Mouse (Mus musculus) forelimb bud, embryonic 11.5 days (tissue): ENCODE measurements at regions not wholly inside any gene's neighbourhood (a gene's known extent, or its start where the extent isn't known, plus 50 kb on each side); places are given as distances from the start of the nearest gene placed in this dataset.

Experiments
- DNase-seq: peaks from one replicate; pipeline ENCODE4 v3.0.0-alpha.2; 2012; ENCODE audit warnings: low read depth, low spot score

GRCm38 (mm10) chr15:70489548-70489947 lies 3344.8 kb upstream of the Gm6569 start:
- DNase-seq, result no peak

GRCm38 (mm10) chr15:70507046-70507818 lies 3327.1 kb upstream of the Gm6569 start:
- peak; percentile 0 for DNase-seq

GRCm38 (mm10) chr15:70520551-70520950 lies 3313.8 kb upstream of the Gm6569 start:
- DNase-seq, result no peak

GRCm38 (mm10) chr15:70554773-70555582 lies 3279.4 kb upstream of the Gm6569 start:
- DNase-seq, result no peak

- DNase-seq, result no peak
These were observed 3278.8 kb upstream of the Gm6569 start for GRCm38 (mm10) chr15:70555583-70555894.

GRCm38 (mm10) chr15:70594295-70594694 lies 3240.1 kb upstream of the Gm6569 start:
- no peak for DNase-seq

GRCm38 (mm10) chr15:70600762-70601489 lies 3233.4 kb upstream of the Gm6569 start:
- no peak for DNase-seq

GRCm38 (mm10) chr15:70605251-70605650 lies 3229.1 kb upstream of the Gm6569 start:
- no peak for DNase-seq

GRCm38 (mm10) chr15:70606896-70607295 lies 3227.5 kb upstream of the Gm6569 start:
- no peak for DNase-seq

GRCm38 (mm10) chr15:70618131-70618674 lies 3216.2 kb upstream of the Gm6569 start:
- DNase-seq, result no peak

- no peak for DNase-seq
These were observed 3193.3 kb upstream of the Gm6569 start for GRCm38 (mm10) chr15:70641051-70641552.

GRCm38 (mm10) chr15:70644447-70645202 lies 3189.7 kb upstream of the Gm6569 start:
- DNase-seq, result no peak

- DNase-seq, result no peak
These were observed 3158.8 kb upstream of the Gm6569 start for GRCm38 (mm10) chr15:70675549-70675948.

GRCm38 (mm10) chr15:70704547-70704946 lies 3129.8 kb upstream of the Gm6569 start:
- DNase-seq, result no peak

GRCm38 (mm10) chr15:70713736-70714135 lies 3120.6 kb upstream of the Gm6569 start:
- no peak for DNase-seq

GRCm38 (mm10) chr15:70727361-70727885 lies 3106.9 kb upstream of the Gm6569 start:
- no peak for DNase-seq

- DNase-seq, result no peak
These were observed 3106.4 kb upstream of the Gm6569 start for GRCm38 (mm10) chr15:70727956-70728355.

- DNase-seq, result no peak
These were observed 3090.1 kb upstream of the Gm6569 start for GRCm38 (mm10) chr15:70744239-70744638.

GRCm38 (mm10) chr15:70764045-70764444 lies 3070.3 kb upstream of the Gm6569 start:
- DNase-seq, result no peak

- no peak for DNase-seq
These were observed 3069.8 kb upstream of the Gm6569 start for GRCm38 (mm10) chr15:70764513-70764912.

GRCm38 (mm10) chr15:70765471-70765870 lies 3068.9 kb upstream of the Gm6569 start:
- no peak for DNase-seq
